Mouse (Mus musculus) embryonic facial prominence, embryonic 12.5 days (tissue): ENCODE data around the gene Dph2. TPM values are rescaled to one million over a fixed set of nuclear protein-coding genes. Genes with fewer than 3 reads are reported as not detected.

ENCODE experiments used
- ATAC-seq: fragments of 200-750 bp; cut with Nextera tagmentation; 2 replicates; pipeline ENCODE4 v1.8.0; 2017; ENCODE audit not compliant: insufficient number of reproducible peaks, insufficient read depth, low FRiP score, low TSS enrichment
- H3K27ac ChIP-seq: fragments of 300-500 bp; sonication (generic); 2 replicates; pipeline ENCODE4 v1.5.1; 2016; ENCODE audit warnings: mild to moderate bottlenecking
- H3K27me3 ChIP-seq: fragments of 300-500 bp; sonication (generic); 2 replicates; pipeline ENCODE4 v1.6.1; 2016; ENCODE audit warnings: mild to moderate bottlenecking, moderate library complexity
- H3K36me3 ChIP-seq: fragments of 300-500 bp; sonication (generic); 2 replicates; pipeline ENCODE4 v1.6.1; 2016; ENCODE audit warnings: mild to moderate bottlenecking
- H3K4me1 ChIP-seq: fragments of 300-500 bp; sonication (generic); 2 replicates; pipeline ENCODE4 v1.6.1; 2016
- H3K4me2 ChIP-seq: fragments of 300-500 bp; sonication (generic); replicated peaks from 2 replicates; pipeline ENCODE4 v1.6.1; 2016; ENCODE audit warnings: mild to moderate bottlenecking, moderate library complexity
- H3K4me3 ChIP-seq: fragments of 300-500 bp; sonication (generic); 2 replicates; pipeline ENCODE4 v1.5.1; 2016; ENCODE audit warnings: mild to moderate bottlenecking
- H3K9ac ChIP-seq: fragments of 300-500 bp; sonication (generic); 2 replicates; pipeline ENCODE4 v1.6.1; 2016; ENCODE audit warnings: mild to moderate bottlenecking, moderate library complexity
- H3K9me3 ChIP-seq: fragments of 300-500 bp; sonication (generic); 2 replicates; pipeline ENCODE4 v1.6.1; 2016; ENCODE audit warnings: mild to moderate bottlenecking, moderate library complexity
- WGBS: fragments of 180-500 bp; shearing (Covaris S2); methylation state at CpG from one replicate; pipeline ENCODE4 v1.1.7; 2016; 5-methylcytosine and 5-hydroxymethylcytosine counted together
- polyA plus RNA-seq: library from polyadenylated mRNA; unstranded; fragments of >200 nt; fragmentation: Nextera tagmentation; extraction: Ambion mirVana; gene quantifications from 2 replicates; pipeline ENCODE4 v1.2.1, GENCODE M21; 2016

Dph2 gene
- polyA plus RNA-seq, 1 experiment from 2014 or later: 21.0 TPM

DNA sequence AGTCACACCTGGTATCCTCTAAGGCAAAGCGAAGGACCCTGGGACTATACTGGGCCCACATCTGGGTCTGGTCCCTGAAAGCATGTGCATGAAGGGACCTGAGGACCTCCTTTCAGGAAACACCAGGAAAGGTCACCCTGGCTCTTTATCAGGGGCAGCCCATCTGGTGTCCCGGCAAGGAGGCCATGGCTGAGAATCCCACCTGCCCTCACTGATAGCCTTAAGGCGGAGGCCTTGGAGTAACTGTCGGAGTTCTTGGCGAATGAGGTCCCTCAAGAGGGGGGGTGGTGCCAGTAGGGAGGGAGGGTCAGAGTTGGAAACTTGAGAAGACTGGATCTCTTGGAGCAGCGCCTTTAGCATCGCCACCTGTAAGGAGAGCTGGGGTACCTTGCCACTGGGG is 20.0 kb downstream of the Dph2 start:
- H3K4me2 ChIP-seq: no peak overlapping the region
- no peak overlapping the region for H3K9ac ChIP-seq
- no peaks in the 10 kb centered on the region; the same call in 1 of the 2 replicates for H3K27me3 ChIP-seq
- no peaks in the 10 kb centered on the region for H3K9me3 ChIP-seq
- WGBS: 50% methylated on average over 7 of the region's 7 CpGs
- peaks cover 27% of the 10 kb centered on the region for H3K36me3 ChIP-seq
- no peak overlapping the region for H3K27ac ChIP-seq
- no peak for ATAC-seq
- peaks cover 18% of the 10 kb centered on the region for H3K4me1 ChIP-seq
- H3K4me3 ChIP-seq: no peak overlapping the region

DNA sequence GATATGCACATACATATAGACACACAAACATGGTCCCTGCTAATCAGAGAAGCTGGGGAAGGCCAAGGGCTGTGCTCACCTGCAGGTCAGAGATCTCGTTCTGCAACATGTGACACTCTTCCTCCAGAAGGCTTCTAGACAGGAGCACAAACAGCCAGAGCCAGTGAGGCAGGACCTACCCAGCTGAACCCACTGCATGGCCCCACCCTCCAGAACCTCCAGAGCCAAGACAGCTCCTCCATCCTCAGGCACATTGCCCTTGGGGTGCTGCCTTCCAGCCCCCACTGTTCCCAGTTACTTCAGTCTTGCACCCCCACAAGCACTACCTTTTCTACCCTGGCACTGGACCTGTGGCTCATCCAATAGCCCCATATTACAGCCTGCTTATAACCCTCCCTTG is 21.4 kb downstream of the Dph2 start:
- WGBS: 67% methylated on average over 1 of the region's 1 CpGs
- H3K4me3 ChIP-seq: no peak overlapping the region

DNA sequence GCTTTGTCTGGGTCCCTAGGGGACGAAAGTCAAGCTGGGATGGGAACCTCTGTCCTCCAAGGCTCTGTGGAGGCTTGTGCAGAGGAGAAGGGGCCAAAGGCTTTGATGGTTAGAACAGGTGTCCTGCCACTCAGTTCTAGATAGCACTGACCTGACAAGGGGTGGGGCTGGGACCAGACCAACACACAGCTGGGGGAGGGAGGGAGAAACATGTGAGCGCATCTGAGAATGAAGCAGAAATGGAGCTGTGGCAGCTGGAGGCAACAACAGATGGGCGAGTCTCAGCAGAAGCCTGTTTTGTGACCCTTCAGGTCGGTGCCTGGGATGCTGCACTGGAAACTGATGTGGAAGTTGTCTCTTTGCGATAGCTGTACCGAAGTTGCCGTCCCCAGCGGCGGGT is 22.5 kb downstream of the Dph2 start:
- H3K9ac ChIP-seq: no peak overlapping the region
- H3K4me3 ChIP-seq: no peak overlapping the region
- peaks cover 27% of the 10 kb centered on the region for H3K4me1 ChIP-seq
- WGBS: 65% methylated on average over 9 of the region's 9 CpGs
- no peak overlapping the region for H3K27ac ChIP-seq
- ATAC-seq: no peak
- peaks cover 15% of the 10 kb centered on the region for H3K36me3 ChIP-seq
- no peaks in the 10 kb centered on the region; the same call in 1 of the 2 replicates for H3K27me3 ChIP-seq
- no peaks in the 10 kb centered on the region for H3K9me3 ChIP-seq
- no peak overlapping the region for H3K4me2 ChIP-seq

More for the DNA sequence above, 21.4 kb downstream of the Dph2 start:
- Histone ChIP-seq H3K36me3 (peaks cover 22% of the 10 kb centered on the region), H3K4me2 (no peak overlapping the region), H3K27me3 (no peaks in the 10 kb centered on the region; the same call in 1 of the 2 replicates), H3K27ac (no peak overlapping the region), H3K4me1 (peaks cover 27% of the 10 kb centered on the region), H3K9me3 (no peaks in the 10 kb centered on the region), H3K9ac (no peak overlapping the region)
- no peak for ATAC-seq

DNA sequence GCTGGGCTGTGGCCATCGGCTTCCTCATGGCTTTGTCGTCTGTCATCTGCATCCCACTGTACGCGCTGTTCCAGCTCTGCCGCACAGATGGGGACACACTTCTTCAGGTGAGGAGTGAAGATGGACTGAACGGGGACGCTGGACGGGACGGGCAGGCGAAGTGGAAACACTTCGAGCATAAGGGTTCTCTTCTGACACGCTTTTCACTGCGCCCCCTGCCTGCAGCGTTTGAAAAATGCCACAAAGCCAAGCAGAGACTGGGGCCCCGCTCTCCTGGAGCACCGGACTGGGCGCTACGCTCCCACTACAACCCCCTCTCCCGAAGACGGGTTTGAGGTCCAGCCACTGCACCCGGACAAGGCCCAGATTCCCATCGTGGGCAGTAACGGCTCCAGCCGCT is 24.0 kb downstream of the Dph2 start:
- WGBS: 14% methylated on average over 24 of the region's 24 CpGs
- ATAC-seq: no peak
- H3K4me3 ChIP-seq: no peak overlapping the region

DNA sequence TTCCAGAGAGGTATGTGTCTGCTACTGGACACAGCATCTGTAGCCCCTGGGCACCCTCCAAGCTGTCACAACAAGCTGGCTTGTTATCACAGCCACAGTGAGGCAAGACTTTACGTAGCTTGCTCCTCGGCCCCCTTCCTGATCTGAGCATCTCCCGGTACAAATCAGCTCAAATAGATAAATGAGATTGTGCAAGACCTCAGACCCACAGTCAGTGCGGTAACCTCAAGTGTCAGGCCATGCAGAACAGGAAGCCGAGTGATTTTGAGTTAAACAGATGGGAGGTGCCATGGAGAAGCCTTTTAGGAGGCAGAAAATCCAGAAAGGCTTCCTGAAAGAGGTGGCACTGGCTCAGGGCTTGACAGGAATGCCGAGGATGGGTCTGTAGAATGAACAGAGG is 24.8 kb downstream of the Dph2 start:
- no peaks in the 10 kb centered on the region; the same call in 1 of the 2 replicates for H3K27me3 ChIP-seq
- no peak for ATAC-seq
- no peak overlapping the region for H3K4me2 ChIP-seq
- H3K27ac ChIP-seq: no peak overlapping the region
- H3K9me3 ChIP-seq: no peaks in the 10 kb centered on the region
- H3K4me3 ChIP-seq: no peak overlapping the region
- peaks cover 3% of the 10 kb centered on the region; the same call in 1 of the 2 replicates for H3K36me3 ChIP-seq
- H3K9ac ChIP-seq: no peak overlapping the region
- WGBS: 78% methylated on average over 6 of the region's 6 CpGs
- peaks cover 19% of the 10 kb centered on the region for H3K4me1 ChIP-seq

More for the DNA sequence above, 24.0 kb downstream of the Dph2 start:
- H3K36me3 ChIP-seq: peaks cover 3% of the 10 kb centered on the region; the same call in 1 of the 2 replicates
- H3K4me2 ChIP-seq: no peak overlapping the region
- no peak overlapping the region for H3K27ac ChIP-seq
- no peak overlapping the region for H3K9ac ChIP-seq
- H3K27me3 ChIP-seq: no peaks in the 10 kb centered on the region; the same call in 1 of the 2 replicates
- H3K4me1 ChIP-seq: peaks cover 27% of the 10 kb centered on the region
- H3K9me3 ChIP-seq: no peaks in the 10 kb centered on the region

DNA sequence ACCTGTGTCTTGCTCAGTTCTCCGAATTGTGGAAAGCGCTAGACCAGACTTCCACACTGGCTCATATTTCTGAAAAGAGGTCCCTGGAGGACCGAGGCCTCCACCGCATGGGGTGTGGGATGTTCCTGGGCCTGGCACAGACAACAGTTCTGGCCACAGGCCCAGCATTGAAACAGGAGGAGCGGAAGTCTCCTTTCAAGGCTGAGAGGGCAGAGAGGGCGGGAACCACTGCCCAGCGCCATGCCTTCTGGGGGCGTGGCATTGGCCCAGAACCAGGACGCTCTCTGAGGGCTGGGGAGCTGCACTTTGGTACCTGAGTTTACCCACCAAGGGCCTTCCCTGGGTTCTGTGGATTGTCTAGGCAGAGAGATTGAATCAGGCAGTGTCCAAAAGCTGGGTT is 25.7 kb downstream of the Dph2 start:
- 0 out of 2 replicates have a peak overlapping the region, but pooled peaks have one; percentile 15 for H3K9ac ChIP-seq

DNA sequence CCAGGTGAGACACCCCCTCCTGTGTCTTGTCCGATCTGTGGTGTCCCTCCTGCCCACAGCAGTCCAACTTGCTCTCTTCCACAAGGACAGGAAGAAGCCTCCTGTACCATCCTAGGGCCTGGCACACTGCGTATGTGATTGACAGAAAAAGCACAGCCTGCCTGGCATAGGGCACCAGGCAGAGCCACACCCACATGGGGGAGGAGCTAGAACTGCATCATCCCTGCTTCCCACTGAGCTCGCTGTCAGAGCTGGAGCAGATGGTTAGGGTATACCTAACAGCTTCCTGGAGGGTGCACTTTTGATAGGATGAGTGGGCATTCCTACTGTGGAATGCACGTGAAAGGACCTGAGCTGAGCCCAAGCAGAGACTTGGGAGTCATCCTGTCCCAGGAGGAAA is 29.0 kb downstream of the Dph2 start:
- Histone ChIP-seq H3K9me3 (no peaks in the 10 kb centered on the region), H3K4me1 (peaks cover 17% of the 10 kb centered on the region), H3K27ac (no peak overlapping the region), H3K4me2 (no peak overlapping the region), H3K27me3 (no peaks in the 10 kb centered on the region), H3K36me3 (peaks cover 3% of the 10 kb centered on the region; the same call in 1 of the 2 replicates), H3K4me3 (no peak overlapping the region), H3K9ac (no peak overlapping the region)
- no peak for ATAC-seq
- 35% methylated on average over 4 of the region's 4 CpGs for WGBS

More for the DNA sequence above, 25.7 kb downstream of the Dph2 start:
- H3K4me1 ChIP-seq: peaks cover 19% of the 10 kb centered on the region
- no peaks in the 10 kb centered on the region for H3K9me3 ChIP-seq
- no peak overlapping the region for H3K4me2 ChIP-seq
- peaks cover 3% of the 10 kb centered on the region; the same call in 1 of the 2 replicates for H3K36me3 ChIP-seq
- no peak for ATAC-seq
- WGBS: 54% methylated on average over 9 of the region's 9 CpGs
- H3K27ac ChIP-seq: 0 out of 2 replicates have a peak overlapping the region, but pooled peaks have one; percentile 30
- no peak overlapping the region for H3K4me3 ChIP-seq
- H3K27me3 ChIP-seq: no peaks in the 10 kb centered on the region; the same call in 1 of the 2 replicates

DNA sequence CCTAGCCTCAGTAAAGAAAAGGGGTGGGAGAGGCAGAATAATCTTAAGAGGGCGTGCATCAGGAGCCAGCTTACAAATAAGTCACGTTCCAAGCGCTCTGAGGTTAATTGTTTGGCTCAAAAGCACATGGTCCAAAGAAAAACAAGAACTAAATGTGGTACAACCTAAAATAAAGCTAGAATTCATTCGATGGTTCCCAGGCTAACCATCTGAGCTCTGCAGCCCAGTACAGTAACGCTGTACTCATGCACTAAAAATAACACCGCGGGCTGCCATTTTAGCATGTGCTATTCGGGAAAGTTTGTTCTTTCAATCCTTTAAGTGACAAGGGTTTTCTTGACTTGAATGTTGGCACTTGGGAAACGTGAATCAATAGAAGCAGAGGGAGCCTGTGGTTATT is 31.3 kb downstream of the Dph2 start:
- H3K9ac ChIP-seq: no peak overlapping the region
- H3K27me3 ChIP-seq: no peaks in the 10 kb centered on the region
- peaks cover 12% of the 10 kb centered on the region for H3K36me3 ChIP-seq
- ATAC-seq: no peak
- peaks cover 4% of the 10 kb centered on the region; the same call in 1 of the 2 replicates for H3K4me1 ChIP-seq
- H3K27ac ChIP-seq: no peak overlapping the region
- no peaks in the 10 kb centered on the region for H3K9me3 ChIP-seq
- 81% methylated on average over 9 of the region's 9 CpGs for WGBS
- H3K4me3 ChIP-seq: no peak overlapping the region
- H3K4me2 ChIP-seq: no peak overlapping the region

DNA sequence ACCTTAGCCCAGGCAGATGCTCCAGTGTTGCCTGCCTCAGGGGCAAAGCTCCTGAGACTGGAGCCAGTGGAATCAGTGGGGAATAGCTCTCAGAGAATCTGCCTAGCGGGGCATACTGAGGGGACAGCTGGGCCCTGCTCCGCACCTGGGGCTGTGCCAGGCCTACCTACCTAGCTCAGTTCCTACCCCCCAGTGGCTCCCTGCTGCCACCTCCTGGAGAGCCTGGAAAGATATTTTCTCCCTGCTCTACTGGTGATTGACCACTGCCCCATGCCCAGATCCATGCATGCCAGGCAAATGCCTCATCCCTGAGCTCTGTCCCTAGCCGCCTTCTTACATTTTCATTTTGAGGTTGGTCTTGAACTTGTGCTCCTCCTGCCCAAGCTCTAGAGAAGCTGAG is 33.0 kb downstream of the Dph2 start:
- H3K9ac ChIP-seq: no peak overlapping the region
- 0 out of 2 replicates have a peak, but pooled peaks cover 4% of the 10 kb centered on the region for H3K4me1 ChIP-seq
- ATAC-seq: no peak
- no peak overlapping the region for H3K4me3 ChIP-seq
- H3K36me3 ChIP-seq: peaks cover 10% of the 10 kb centered on the region
- no peaks in the 10 kb centered on the region for H3K9me3 ChIP-seq
- no peak overlapping the region for H3K4me2 ChIP-seq
- no peaks in the 10 kb centered on the region for H3K27me3 ChIP-seq
- H3K27ac ChIP-seq: no peak overlapping the region
- WGBS: 74% methylated on average over 3 of the region's 3 CpGs

DNA sequence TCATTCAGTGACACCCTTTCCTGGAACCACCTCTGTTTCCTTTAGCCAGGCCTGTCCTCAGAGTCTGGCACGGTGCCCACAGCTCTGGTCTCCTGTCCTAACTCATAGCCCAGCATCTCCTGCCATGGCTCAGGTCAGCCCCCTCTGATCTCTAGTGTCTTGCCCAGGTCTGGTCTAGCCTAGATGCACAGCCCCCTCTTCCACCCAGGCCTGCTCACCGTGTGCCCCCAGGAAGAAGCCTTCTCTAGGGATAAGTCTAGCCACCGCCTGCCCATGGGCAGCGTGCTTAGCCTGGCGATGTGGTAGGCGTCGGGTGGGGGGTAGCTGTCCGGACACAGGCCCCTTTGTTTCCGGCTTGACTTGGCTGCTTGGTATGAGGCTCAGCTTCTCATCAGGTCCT is 36.7 kb downstream of the Dph2 start:
- Histone ChIP-seq H3K4me2 (no peak overlapping the region), H3K4me1 (no peaks in the 10 kb centered on the region), H3K27me3 (no peaks in the 10 kb centered on the region), H3K9ac (no peak overlapping the region), H3K27ac (no peak overlapping the region), H3K9me3 (no peaks in the 10 kb centered on the region), H3K4me3 (no peak overlapping the region), H3K36me3 (peaks cover 10% of the 10 kb centered on the region; the same call in 1 of the 2 replicates)
- ATAC-seq: no peak
- WGBS: 55% methylated on average over 9 of the region's 9 CpGs

DNA sequence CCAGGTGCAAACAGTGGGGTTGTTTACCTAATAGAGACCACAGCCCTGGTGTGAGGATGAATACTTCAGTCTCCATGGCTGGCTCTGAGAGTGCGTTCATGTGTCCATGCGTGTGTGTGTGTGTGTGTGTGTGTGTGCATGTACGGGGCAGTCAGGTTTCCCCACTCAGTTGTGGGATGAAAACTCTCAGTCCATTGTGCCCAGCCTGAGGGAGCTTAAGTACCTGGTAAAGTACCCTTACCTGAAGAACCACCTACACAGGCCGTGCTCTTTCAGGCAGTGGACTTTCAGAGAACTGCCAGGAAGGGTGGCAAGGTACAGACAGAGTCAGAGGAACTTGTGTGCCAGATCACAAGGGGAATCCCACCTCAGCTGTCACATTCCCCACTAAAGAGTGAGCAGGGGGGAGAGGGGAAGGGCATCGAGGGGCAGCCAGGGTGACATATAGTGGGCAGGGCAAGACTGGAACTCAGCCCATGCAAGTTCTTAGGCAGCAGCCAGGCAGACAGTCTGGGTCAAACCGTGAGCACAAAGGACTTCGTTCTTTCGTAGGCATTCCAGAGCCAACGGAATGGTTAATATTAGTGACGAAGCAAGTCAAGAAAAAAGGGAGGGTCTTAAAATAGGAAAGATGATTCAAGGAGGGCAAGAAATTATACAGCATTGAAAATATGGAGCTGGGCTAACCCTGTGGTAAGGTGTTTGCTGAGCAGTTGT is 39.5 kb downstream of the Dph2 start:
- no peak for ATAC-seq
- no peak overlapping the region for H3K27ac ChIP-seq
- no peak overlapping the region for H3K4me2 ChIP-seq
- H3K4me1 ChIP-seq: no peaks in the 10 kb centered on the region
- H3K9ac ChIP-seq: no peak overlapping the region
- no peaks in the 10 kb centered on the region for H3K9me3 ChIP-seq
- WGBS: 82% methylated on average over 10 of the region's 10 CpGs
- no peaks in the 10 kb centered on the region for H3K27me3 ChIP-seq
- H3K4me3 ChIP-seq: no peak overlapping the region
- H3K36me3 ChIP-seq: peaks cover 8% of the 10 kb centered on the region; the same call in 1 of the 2 replicates

DNA sequence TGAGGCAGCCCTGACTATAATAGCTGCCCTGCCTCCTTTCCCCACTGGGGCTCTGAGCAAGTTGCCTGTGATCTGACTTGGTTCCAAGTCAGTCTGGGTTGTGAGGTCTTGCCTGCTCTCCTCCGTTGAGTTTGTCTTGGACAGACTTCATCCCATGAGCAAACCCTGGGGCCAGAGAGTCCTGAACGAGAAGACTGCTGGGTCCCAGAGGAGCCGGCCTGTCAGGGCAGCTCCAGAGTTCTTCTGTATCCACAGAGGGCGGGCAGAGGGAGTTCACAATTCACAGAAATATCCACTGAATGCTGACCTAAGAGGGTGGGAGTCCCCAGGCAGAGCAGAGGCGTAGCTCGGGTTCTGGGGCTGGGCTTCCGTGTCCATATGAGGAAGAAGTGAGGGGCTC is 41.0 kb downstream of the Dph2 start:
- Histone ChIP-seq H3K27ac (0 out of 2 replicates have a peak overlapping the region, but pooled peaks have one; percentile 17), H3K36me3 (0 out of 2 replicates have a peak, but pooled peaks cover 6% of the 10 kb centered on the region), H3K9ac (no peak overlapping the region), H3K4me2 (no peak overlapping the region), H3K4me1 (no peaks in the 10 kb centered on the region), H3K27me3 (no peaks in the 10 kb centered on the region), H3K9me3 (no peaks in the 10 kb centered on the region), H3K4me3 (no peak overlapping the region)
- ATAC-seq: no peak
- 65% methylated on average over 7 of the region's 7 CpGs for WGBS
